Mouse (Mus musculus): ENCODE results near the gene Tyw1.

DNA sequence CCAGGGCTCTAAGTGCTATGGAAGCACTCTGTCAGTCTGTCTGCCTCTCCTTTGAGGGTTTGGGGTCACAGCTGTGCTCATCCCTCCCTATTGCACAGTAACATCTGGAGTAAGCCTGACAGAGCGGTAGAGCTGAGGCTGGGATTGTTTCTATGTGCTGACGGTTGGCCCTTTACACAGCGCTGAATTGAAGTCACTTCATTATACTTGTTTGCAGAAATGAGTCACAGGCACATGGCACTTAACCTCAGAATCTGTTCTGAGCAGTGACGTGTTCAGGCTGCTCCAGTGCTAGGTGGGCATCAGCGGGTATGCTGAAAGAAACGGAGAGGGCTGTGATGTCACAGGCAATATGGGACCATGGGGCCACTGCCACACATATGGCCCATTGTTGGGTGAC lies 17.6 kb downstream of the Tyw1 start:
- TF ChIP-seq EP300 (IDR thresholded peaks at IDR 0.05; ENCODE audit: insufficient read depth, low read depth, low read length) (no peak), CTCF (IDR thresholded peaks at IDR 0.05; ENCODE audit: low read depth, low read length) (no peak)
